Mouse (Mus musculus) kidney, postnatal 36 days (tissue): Measurements from ENCODE around the gene Fam178b.
"Not testable (repeated sequence)": the region's sequence is repeated elsewhere in the genome, so short reads cannot be mapped to it uniquely, and the experiment has no call there.

Experiments
- DNase-seq, 2 experiments: peaks; one replicate each; pipeline ENCODE4 v3.0.0; 2021 to 2022; ENCODE audit warnings: mixed read lengths in 2 of 2

The Fam178b gene

GRCm38 (mm10) chr1:36540807-36541206 is 142.2 kb downstream of the Fam178b start:
- no peak for DNase-seq

DNA sequence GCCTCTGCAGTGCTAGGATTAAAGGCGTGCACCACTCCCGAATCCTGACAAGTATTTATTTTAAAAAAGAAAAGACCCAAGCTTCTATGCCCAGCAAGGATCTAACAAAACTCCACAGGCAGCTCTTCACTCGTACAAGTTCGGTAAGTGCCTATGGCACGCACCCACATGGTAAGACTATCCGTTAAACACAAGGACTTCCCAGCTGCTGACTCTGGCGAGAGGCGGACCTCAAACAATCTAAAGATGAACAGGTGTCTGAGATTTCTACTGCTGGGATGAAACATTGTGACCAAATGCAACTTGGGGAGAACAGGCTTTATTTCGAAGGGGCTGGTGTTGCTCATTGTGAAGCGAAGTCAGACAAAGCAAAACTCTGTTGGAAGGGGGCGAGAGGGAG is 142.9 kb downstream of the Fam178b start:
- no peak for DNase-seq

DNA sequence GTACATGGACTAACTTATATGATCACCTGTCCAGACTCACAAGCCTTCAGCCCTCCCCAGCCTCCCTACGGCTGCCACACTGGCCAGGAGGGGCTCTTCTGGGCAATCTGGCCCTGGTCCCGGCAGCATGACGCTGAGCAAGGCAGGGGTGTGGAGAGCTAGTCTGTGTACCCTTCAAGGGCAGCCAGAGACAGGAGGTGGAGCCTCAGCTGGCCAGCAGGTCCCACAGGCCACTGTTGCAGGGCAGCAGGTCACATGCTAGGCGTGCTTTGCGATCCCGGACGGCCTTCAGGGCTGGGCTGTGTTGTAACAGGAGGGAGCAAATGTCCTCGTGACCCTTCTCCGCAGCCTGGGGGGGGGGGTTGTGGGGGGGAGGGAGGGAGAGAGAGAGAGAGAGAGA is 143.8 kb downstream of the Fam178b start, which contains the start of gene Gm42417:
TSS of gene Gm42417 (minus strand) at position 244 of the 400 bp plus-strand sequence.
- DNase-seq: peak; percentile 89 to 96

GRCm38 (mm10) chr1:36538727-36539126 is 144.3 kb downstream of the Fam178b start:
- no peak for DNase-seq

GRCm38 (mm10) chr1:36536783-36537182 is 146.2 kb downstream of the Fam178b start, which contains the start of gene Ankrd23:
Gene Ankrd23 (minus strand): TSS chr1:36536883.
- not testable (repeated sequence) for DNase-seq

DNA sequence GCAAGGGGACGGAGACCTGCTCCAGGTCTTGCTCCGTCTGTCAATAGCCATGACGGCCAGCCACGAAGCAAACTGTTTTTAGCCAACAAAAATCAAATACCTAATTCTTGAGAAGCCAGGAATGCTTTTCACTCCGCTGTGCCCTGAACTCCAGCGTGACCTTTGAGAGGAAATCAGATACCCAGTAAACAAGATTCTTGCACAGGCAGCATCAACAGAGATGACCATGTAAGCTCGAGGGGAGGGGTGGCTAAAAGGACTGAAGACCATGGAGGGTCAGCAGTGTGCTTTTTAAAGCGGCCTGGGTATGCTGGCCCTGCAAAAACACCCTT is 146.6 kb downstream of the Fam178b start:
- peak in 1 of 2 experiments; percentile 17 for DNase-seq

DNA sequence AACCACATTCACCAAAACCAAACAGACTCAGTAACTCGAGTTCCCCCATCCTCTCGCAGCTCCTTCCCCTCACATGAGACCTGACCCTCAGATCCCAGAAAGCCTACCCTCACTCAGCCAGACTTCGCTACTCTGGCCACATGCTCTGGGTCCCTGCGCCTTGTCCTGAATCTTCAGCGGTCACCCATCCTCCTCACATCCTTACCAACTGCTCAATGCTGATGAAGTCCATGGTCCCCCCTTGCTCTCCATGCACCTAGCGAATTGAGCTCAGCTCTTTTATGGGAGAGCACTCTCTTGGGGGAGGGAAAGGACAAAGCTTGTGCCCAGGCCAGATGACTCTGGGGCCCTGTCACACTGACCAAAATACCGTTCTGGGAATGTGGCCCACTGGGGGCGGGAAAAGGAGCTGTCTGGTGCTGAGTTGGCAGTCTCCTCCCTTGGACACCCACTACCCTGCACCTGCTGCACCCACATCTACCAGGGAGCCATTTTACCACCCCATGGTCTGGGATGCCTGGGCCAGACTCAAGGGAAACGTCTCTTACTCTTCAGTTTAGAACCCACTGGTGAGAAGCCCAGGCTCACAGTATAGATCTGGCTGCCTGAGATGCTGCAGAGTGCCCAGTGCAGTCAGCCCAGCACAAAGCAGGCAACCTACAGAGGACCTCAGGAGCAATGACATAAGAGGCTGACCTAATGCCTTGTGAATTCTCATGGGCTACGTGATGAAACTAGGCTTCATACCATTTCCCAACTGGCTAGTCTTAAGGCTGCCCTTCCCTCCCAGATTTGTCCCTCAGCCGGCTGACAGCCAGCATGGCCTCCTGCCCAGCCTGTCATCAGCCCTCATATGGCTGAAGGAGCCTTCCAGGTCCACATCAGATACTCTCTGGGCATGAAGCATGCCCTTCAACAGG is 147.2 kb downstream of the Fam178b start:
- DNase-seq: peak; percentile 31 to 37

DNA sequence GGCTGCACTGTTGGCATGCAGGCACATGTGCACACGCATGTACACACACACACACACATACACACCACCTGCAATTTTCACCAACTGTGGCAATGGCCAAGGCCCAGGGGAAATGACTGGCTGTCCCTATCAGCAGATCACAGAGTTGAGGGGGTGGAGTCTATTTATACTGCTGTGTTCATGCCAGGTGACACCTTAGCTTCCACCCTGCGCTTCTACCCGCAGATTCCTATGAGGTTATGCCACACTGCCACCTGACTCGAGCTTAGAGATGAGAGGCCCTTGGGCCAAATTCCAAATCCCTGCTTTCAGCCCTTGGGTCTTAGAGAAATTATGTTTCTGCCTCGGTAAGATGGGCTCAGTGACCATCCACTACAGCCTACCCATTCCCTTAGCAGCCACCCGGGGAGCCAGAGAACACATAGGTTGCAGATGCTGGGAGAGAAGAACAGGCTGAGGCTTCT is 148.4 kb downstream of the Fam178b start:
- DNase-seq: peak in 1 of 2 experiments; percentile 40

GRCm38 (mm10) chr1:36533546-36533945 is 149.4 kb downstream of the Fam178b start:
- DNase-seq: no peak

GRCm38 (mm10) chr1:36531461-36531860 is 151.5 kb downstream of the Fam178b start:
- no peak for DNase-seq

DNA sequence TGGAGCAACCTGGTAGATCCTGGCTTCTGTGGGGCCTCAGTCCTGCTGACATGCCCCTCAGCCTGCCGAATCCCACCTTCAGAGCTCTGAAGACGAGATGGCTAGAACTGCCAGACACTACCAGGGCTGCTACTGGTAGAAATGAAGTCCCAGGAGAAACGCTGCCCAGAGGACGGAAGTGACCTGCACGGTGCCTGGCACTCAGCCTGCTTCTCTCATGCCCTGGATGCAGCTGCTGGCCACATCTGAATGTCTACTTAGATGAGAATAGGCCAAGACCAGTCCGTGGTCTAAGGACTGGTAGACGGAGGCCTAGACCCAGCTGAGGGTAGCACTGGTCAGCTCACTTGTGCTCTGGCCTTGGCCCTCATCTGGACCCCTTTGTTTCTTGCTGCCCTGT is 152.0 kb downstream of the Fam178b start:
- DNase-seq: no peak

- no peak for DNase-seq
Measured at GRCm38 (mm10) chr1:36530485-36530884, 152.5 kb downstream of the Fam178b start.

DNA sequence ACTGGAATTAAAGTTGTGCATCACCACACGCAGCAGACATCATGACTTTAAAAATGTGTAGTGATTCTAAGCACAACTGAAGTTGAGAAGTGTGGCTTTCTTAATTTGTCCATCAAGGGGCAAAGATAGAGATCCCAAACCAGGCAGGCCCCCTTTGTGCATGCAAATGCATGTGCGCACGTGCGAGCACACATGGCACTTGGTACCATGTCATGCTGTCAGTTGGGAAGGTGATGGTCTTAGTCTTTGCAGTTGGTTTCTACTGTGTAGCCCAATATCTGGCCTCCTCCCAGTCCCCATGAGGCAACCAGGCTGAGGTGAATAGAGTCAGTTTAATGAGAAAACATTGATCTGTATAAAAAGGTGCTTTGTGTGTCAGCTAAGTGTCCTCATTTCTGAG is 153.1 kb downstream of the Fam178b start:
- DNase-seq: no peak

- DNase-seq: no peak
Measured at GRCm38 (mm10) chr1:36529274-36529673, 153.7 kb downstream of the Fam178b start.

GRCm38 (mm10) chr1:36528351-36528750 is 154.6 kb downstream of the Fam178b start:
- no peak for DNase-seq

DNA sequence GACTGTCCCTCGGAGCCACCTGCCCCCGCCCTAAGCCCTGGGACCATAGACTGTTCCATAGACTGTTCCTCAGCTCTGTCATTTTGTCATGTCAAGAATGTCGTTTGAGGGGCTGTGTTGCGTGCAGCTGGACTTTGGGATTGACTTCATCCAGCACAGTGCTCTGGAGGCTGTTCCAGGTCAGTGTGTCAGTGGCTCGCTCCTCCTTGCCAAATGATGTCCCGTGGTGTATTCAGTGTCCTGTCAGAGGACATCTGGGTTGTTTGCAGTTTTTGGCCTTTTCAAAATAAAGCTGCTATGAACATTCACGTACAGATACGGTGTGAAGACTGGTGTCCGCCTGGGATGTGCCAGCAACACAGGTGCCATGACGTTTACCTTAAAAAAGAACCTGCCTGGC is 156.1 kb downstream of the Fam178b start:
- DNase-seq: no peak

- no peak for DNase-seq
Measured at GRCm38 (mm10) chr1:36525774-36526173, 157.2 kb downstream of the Fam178b start.

DNA sequence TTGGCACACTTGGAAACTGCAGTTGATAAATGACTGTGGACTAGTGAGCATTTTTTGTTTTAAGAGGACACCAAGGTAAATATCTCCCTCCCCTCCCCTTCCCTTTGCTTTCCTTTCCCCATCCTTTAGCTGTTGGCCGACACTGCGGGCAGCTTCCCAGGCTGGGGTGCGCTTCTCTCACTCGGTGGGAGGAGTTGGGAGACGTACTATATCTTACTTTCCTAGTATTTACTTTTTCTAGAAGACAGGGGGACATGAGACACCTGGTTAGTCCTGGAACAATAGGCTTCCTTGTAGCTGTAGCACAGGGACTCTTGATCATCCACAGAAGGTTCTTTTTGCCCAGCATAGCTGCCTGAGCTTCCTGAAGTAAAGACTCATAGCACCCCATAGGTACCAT is 158.9 kb downstream of the Fam178b start:
- DNase-seq: no peak

DNA sequence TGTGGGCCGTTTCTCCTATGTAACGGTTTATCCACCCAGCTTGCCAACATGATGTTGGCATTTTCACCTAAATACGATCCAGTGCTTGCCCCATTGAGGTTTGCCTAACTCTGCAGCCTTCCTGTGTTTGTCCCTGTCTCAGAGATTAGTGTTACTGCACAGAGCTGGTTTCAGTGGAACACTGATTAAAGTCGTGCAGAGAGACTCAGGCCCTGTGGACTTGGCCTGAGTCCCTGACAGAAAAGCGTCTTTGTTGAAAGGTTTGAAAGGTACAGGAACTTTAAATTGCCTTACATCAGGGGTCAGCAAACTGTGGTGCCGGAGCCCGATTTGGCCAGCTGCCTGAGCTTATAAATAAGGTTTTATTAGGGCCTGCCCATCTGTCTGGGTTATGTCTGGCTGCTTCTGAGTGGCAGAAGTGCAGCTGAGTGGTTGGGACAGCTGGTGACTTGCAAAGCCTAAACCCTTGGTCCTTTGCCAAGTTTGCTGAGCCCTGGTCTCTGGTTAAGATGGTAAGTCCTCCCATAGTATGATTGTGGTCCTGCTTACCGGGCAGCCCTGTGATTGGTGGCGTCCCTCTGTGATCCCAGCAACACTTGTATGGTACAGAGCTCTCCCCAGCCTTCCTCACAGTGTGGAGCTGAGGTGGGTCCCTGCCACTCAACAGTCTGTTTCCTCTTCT is 159.5 kb downstream of the Fam178b start:
- DNase-seq: no peak

GRCm38 (mm10) chr1:36522210-36522609 is 160.8 kb downstream of the Fam178b start:
- no peak for DNase-seq

GRCm38 (mm10) chr1:36519626-36520025 is 163.4 kb downstream of the Fam178b start:
- no peak for DNase-seq

DNA sequence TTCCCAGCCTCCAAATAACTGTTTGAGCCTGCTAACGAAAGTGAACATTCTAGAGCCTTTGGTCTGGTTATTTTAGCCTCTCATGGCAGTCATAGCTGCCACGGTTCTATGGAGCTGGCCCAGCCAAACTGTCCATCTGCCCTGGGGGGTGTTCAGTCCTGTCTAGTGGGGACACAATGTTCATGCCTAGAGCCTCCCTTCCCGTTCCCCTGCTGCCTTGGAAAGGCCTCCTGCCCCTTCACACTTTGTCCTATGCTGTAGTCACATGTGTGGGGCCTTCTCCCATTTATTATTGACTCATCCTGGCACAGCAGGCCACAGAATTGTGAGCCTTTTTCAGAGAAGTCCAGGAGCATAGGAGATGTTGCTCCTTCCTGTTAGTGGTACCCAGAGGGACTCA is 164.7 kb downstream of the Fam178b start:
- DNase-seq: peak in 1 of 2 experiments; percentile 34

DNA sequence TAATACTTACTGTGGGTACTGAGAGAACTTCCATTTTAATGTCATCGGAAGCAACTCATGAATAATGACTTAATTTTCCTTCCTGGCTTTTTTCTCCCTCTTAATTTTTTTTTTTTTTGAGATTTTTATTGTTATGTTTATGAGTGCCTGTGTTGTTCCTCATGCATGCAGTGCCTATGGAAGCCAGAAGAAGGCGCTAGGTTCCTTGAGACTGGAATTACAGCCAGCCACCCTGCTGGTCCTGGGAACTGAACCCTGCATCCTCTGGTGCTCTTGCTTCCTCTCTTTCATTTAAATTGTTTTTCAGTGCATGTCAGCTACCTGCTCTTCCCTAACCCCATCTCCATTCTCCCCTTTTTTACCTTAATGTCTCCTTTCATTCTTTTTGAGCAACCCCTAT is 169.3 kb downstream of the Fam178b start:
- peak; percentile 28 to 64 for DNase-seq

GRCm38 (mm10) chr1:36513310-36513709 is 169.7 kb downstream of the Fam178b start:
- peak; percentile 35 to 68 for DNase-seq
